17 mouse cellular contexts compared by ENCODE assay signal in the genomic region with DNA sequence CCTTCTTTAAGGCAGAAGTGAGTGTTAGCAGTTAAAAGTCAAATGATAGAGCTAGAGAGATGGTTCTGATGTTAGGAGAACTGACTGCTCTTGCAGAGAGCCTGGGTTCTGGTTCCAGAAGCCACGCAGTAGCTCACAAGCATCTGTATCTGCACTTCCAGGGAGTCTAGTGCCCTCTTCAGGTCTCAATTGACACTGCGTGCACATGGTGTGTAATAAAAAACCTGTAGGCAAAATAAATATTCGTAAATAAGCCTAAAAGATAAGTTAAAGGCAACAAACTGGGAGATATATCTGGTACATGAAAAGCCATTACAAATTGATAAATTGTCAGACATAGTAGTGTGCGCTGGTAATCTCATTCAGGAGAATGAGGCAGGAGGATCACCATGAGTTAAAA.
DNase-seq lines count a peak whose midpoint lies in the region; ATAC-seq and TF ChIP-seq lines count a peak whose summit lies in the region.
"Had no signal": no experiment of that assay in that cellular context is flagged by ENCODE, and none has a peak within 500 bp of the region (broad histone marks: within the 10 kb centered on the region; RNA-seq: fewer than 3 reads in every experiment).

No protein-coding gene starts in this region.

- H3K9me3 ChIP-seq in hindbrain, postnatal 0 days (ENCODE audit: low read length): no peaks in the 10 kb centered on the region
- H3K9me3 ChIP-seq in hindbrain, embryonic 10.5 days: 0 out of 2 replicates have a peak, but pooled peaks cover 4% of the 10 kb centered on the region
- no peaks in the 10 kb centered on the region for H3K9me3 ChIP-seq in lung, postnatal 0 days (ENCODE audit: low read length)
- no peaks in the 10 kb centered on the region for H3K9me3 ChIP-seq in MEL (replicated peaks; ENCODE audit: insufficient read depth, low read length)
- H3K9me3 ChIP-seq in embryonic facial prominence, embryonic 10.5 days: no peaks in the 10 kb centered on the region
- H3K9me3 ChIP-seq: neural tube, embryonic 12.5 days had no signal

- no peak overlapping the region for H3K27ac ChIP-seq in hindbrain, postnatal 0 days
- no peak overlapping the region for H3K27ac ChIP-seq in hindbrain, embryonic 10.5 days
- no peak overlapping the region for H3K27ac ChIP-seq in lung, postnatal 0 days (ENCODE audit: low read length)
- H3K27ac ChIP-seq in MEL (ENCODE audit: control insufficient read depth, low read depth, low read length): no peak overlapping the region
- H3K27ac ChIP-seq in embryonic facial prominence, embryonic 10.5 days (replicated peaks): no peak overlapping the region
- H3K27ac ChIP-seq: midbrain, embryonic 13.5 days; neural tube, embryonic 12.5 days had no signal

- no peaks in the 10 kb centered on the region for H3K27me3 ChIP-seq in hindbrain, postnatal 0 days (ENCODE audit: insufficient read depth, low read length)
- H3K27me3 ChIP-seq in hindbrain, embryonic 10.5 days (ENCODE audit: insufficient read depth, poor library complexity, severe bottlenecking): no peaks in the 10 kb centered on the region
- H3K27me3 ChIP-seq in lung, postnatal 0 days (replicated peaks; ENCODE audit: insufficient read depth, low read length): no peaks in the 10 kb centered on the region
- no peaks in the 10 kb centered on the region for H3K27me3 ChIP-seq in MEL (ENCODE audit: control insufficient read depth in 1 of 2, insufficient read depth in 2 of 2, low read length in 2 of 2)
- no peaks in the 10 kb centered on the region for H3K27me3 ChIP-seq in embryonic facial prominence, embryonic 10.5 days (replicated peaks; ENCODE audit: low read depth, poor library complexity, severe bottlenecking)
- H3K27me3 ChIP-seq: midbrain, embryonic 13.5 days; neural tube, embryonic 12.5 days had no signal

- TF ChIP-seq RAD21 in MEL (IDR thresholded peaks at IDR 0.05; ENCODE audit: low read depth, low read length): peak; percentile 20

- H3K4me1 ChIP-seq in hindbrain, postnatal 0 days (ENCODE audit: insufficient read depth, low read length): no peaks in the 10 kb centered on the region
- peaks cover 7% of the 10 kb centered on the region for H3K4me1 ChIP-seq in hindbrain, embryonic 10.5 days (replicated peaks)
- H3K4me1 ChIP-seq in lung, postnatal 0 days (ENCODE audit: insufficient read depth, low read depth, low read length): no peaks in the 10 kb centered on the region
- H3K4me1 ChIP-seq in MEL (ENCODE audit: control insufficient read depth in 1 of 2, insufficient read depth in 2 of 2, low read length in 2 of 2): no peaks in the 10 kb centered on the region
- peaks cover 1% of the 10 kb centered on the region; the same call in 1 of the 2 replicates for H3K4me1 ChIP-seq in embryonic facial prominence, embryonic 10.5 days
- H3K4me1 ChIP-seq: neural tube, embryonic 12.5 days had no signal

- H3K79me2 ChIP-seq in MEL (ENCODE audit: control insufficient read depth, insufficient read depth, low read length, poor library complexity): no peaks in the 10 kb centered on the region

- H3K9ac ChIP-seq in hindbrain, postnatal 0 days (replicated peaks; ENCODE audit: low read length): no peak overlapping the region
- no peak overlapping the region for H3K9ac ChIP-seq in lung, postnatal 0 days (replicated peaks; ENCODE audit: low read depth)
- H3K9ac ChIP-seq in MEL (ENCODE audit: control insufficient read depth, low read depth, low read length, poor library complexity, severe bottlenecking): no peak overlapping the region
- H3K9ac ChIP-seq: midbrain, embryonic 13.5 days; neural tube, embryonic 12.5 days had no signal

- ATAC-seq in hindbrain, postnatal 0 days: no peak
- no peak for ATAC-seq in lung, postnatal 0 days
- ATAC-seq: inflammation-experienced regulatory T-cells, adult 6 months; midbrain, embryonic 13.5 days had no signal

- no peak overlapping the region for H3K4me3 ChIP-seq in hindbrain, postnatal 0 days (ENCODE audit: low read length)
- H3K4me3 ChIP-seq in hindbrain, embryonic 10.5 days: no peak overlapping the region
- no peak overlapping the region for H3K4me3 ChIP-seq in lung, postnatal 0 days (ENCODE audit: low read depth, low read length)
- no peak overlapping the region for H3K4me3 ChIP-seq in MEL (ENCODE audit: control insufficient read depth in 1 of 2, insufficient read depth in 1 of 2, low read depth in 2 of 2, low read length in 2 of 2)
- H3K4me3 ChIP-seq in embryonic facial prominence, embryonic 10.5 days: no peak overlapping the region
- H3K4me3 ChIP-seq: midbrain, embryonic 13.5 days; neural tube, embryonic 12.5 days had no signal

- no peak for DNase-seq in hindbrain, postnatal 0 days (ENCODE audit: low spot score)
- DNase-seq in hindbrain, embryonic 10.5 days (ENCODE audit: low spot score): no peak
- DNase-seq in lung, postnatal 0 days (ENCODE audit: low spot score): no peak
- DNase-seq in lung, postnatal 14 days: no peak
- DNase-seq in MEL (ENCODE audit: low read depth, low spot score): peak; percentile 8
- peak; percentile 15 for DNase-seq in embryo, embryonic 9.5 days (ENCODE audit: extremely low spot score)
- no peak for DNase-seq in cerebellum, adult 9-10 months
- DNase-seq in embryonic facial prominence, embryonic 10.5 days (ENCODE audit: low spot score): no peak
- DNase-seq: cerebellum, adult 2 months; gastrocnemius, postnatal 25 days; heart, postnatal 36 days; kidney, postnatal 25 days; right cerebral cortex, postnatal 25 days had no signal

- no peak for TF ChIP-seq POLR2A in MEL (IDR thresholded peaks at IDR 0.05; ENCODE audit: control insufficient read depth in 1 of 2, insufficient read depth in 1 of 2, low read depth in 1 of 2, low read length in 2 of 2, poor library complexity in 1 of 2)

- WGBS in hindbrain, postnatal 0 days: 64% methylated on average over 4 of the region's 4 CpGs
- 53% methylated on average over 4 of the region's 4 CpGs for WGBS in hindbrain, embryonic 10.5 days
- 54% methylated on average over 4 of the region's 4 CpGs for WGBS in lung, postnatal 0 days
- 59% methylated on average over 4 of the region's 4 CpGs for WGBS in embryonic facial prominence, embryonic 10.5 days

- peak; percentile 39; the same call in 1 of the 2 replicates for TF ChIP-seq CTCF in hindbrain, postnatal 0 days (IDR thresholded peaks at IDR 0.05; ENCODE audit: low read depth)
- peak; percentile 31 for TF ChIP-seq CTCF in lung, postnatal 0 days (IDR thresholded peaks at IDR 0.05)
- TF ChIP-seq CTCF in MEL (IDR thresholded peaks at IDR 0.05 in 2 of 3, conservative IDR thresholded peaks at IDR 0.05 in 1 of 3; ENCODE audit: control insufficient read depth in 1 of 3, insufficient read depth in 1 of 3, low read depth in 2 of 3, low read length in 3 of 3, poor library complexity in 1 of 3, severe bottlenecking in 1 of 3): peak; percentile 28 to 38 (median 29); a peak in 5 of 6 replicates

- TF ChIP-seq EP300 in lung, postnatal 0 days (IDR thresholded peaks at IDR 0.05): no peak
- no peak for TF ChIP-seq EP300 in MEL (IDR thresholded peaks at IDR 0.05; ENCODE audit: low read depth in 1 of 2, low read length in 2 of 2)

- no peak overlapping the region for H3K4me2 ChIP-seq in hindbrain, postnatal 0 days (ENCODE audit: low read depth, low read length)
- no peak overlapping the region for H3K4me2 ChIP-seq in lung, postnatal 0 days (replicated peaks; ENCODE audit: low read depth, low read length)
- H3K4me2 ChIP-seq: heart, embryonic 11.5 days; midbrain, embryonic 13.5 days; neural tube, embryonic 12.5 days had no signal

- H3K36me3 ChIP-seq in hindbrain, postnatal 0 days (ENCODE audit: insufficient read depth, low read length): no peaks in the 10 kb centered on the region
- no peaks in the 10 kb centered on the region for H3K36me3 ChIP-seq in hindbrain, embryonic 10.5 days
- H3K36me3 ChIP-seq in lung, postnatal 0 days (ENCODE audit: insufficient read depth, low read length): no peaks in the 10 kb centered on the region
- no peaks in the 10 kb centered on the region for H3K36me3 ChIP-seq in MEL (ENCODE audit: control insufficient read depth in 1 of 2, insufficient read depth in 2 of 2, low read length in 2 of 2)
- H3K36me3 ChIP-seq in embryonic facial prominence, embryonic 10.5 days (replicated peaks): no peaks in the 10 kb centered on the region
- H3K36me3 ChIP-seq: midbrain, embryonic 13.5 days; neural tube, embryonic 12.5 days had no signal

TF ChIP-seq in MEL, 35 proteins besides CTCF, POLR2A, EP300 and RAD21:
- TF ChIP-seq ELF1 (IDR thresholded peaks at IDR 0.05; ENCODE audit: low read depth, low read length): no peak
- TF ChIP-seq POLR2AphosphoS5 (IDR thresholded peaks at IDR 0.05; ENCODE audit: borderline replicate concordance, low read depth, low read length): no peak

Comparison
In these comparisons a context has a peak if more than half of its experiments do, and no peak if none do; other contexts are left out.
1. DNase-seq: peak in MEL (single experiment) and embryo, embryonic 9.5 days (single experiment); none in hindbrain, postnatal 0 days (single experiment), hindbrain, embryonic 10.5 days (single experiment), lung, postnatal 0 days (single experiment), lung, postnatal 14 days (single experiment), cerebellum, adult 9-10 months (single experiment) and embryonic facial prominence, embryonic 10.5 days (single experiment).
2. Peak in every context shown above with its lines, with median percentiles within 50 percentile points of each other: CTCF ChIP-seq.